Mouse (Mus musculus) adrenal gland, postnatal 14 days (tissue): ENCODE data around the gene Gimap5. TPM values are rescaled to one million over a fixed set of nuclear protein-coding genes. Genes with fewer than 3 reads are reported as not detected.
A peak's percentile ranks its signal among the peaks of the same experiment; 100 is the strongest.

Source experiments
- DNase-seq: peaks from one replicate; pipeline ENCODE4 v3.0.0; 2021; ENCODE audit warnings: mixed read lengths
- total RNA-seq: library from RNA; stranded (reverse); gene quantifications from 2 replicates; pipeline ENCODE4 v1.2.3, GENCODE M21; 2021

Gimap5 gene
- total RNA-seq, 1 experiment from 2014 or later: 11.0 TPM

DNA sequence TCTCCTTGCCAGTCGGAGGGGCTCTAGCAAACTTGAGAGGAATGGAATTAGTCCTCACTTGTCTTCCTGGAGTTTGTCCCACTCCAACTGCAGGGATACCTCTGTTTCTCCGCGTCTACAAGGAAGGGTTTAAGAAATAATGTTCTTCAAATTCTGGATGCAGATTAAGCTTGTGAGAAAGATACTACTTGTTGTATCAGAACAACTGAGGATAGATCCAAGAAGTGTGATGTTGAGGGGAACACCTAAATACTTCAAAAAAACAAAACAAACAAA is 6.3 kb upstream of the Gimap5 start:
- no peak for DNase-seq

DNA sequence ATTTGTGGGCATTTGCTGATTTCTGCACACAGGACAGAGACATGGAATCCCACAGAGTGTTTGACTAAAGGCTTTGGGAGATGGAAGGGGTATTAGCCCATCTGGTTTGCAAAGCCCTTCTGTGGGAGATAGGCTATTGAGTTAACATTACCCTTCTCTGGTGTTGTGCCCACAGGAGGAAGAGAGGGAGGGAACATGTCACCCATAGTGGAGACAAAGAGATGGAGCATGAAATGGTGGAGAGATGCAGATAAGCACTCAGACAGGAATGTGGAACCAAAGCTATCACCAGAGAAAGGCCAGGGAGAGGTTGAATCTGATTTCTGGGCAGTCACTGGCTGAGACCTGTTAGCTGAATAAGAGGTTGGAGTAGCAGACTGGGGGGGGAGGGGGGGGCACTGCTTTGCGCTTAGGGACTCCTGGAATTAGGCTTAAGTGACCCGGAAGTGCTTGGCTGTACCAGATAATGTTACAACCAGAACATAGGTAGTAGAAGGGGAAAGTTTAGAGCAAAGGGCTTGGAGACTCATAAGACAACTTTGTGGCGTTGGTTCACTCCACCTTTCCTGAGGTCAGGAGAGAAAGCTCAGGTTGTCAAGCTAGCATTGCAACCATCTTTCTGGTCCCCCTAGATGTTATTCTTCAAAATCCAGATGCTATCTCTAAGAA is 5.4 kb upstream of the Gimap5 start:
- no peak for DNase-seq

DNA sequence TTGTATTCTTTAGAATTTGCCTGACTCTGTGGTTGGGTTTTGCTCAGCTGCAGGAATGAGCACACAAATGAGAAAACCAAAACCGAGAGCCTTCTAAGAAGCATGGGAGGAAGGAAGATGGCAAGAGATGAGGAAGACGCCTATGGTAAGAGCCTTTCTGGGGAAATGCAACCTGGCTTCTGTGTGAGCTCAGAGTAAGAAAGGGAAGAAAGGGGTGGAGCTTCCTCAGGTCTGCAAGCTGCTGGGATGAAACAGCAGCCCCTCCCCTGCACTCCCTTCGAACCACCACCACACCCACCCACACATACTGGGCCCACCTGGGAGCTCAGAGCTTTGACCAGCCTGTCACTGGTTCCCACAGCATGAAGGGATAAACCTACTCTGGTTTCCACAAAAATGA is 4.7 kb upstream of the Gimap5 start:
- DNase-seq: no peak

DNA sequence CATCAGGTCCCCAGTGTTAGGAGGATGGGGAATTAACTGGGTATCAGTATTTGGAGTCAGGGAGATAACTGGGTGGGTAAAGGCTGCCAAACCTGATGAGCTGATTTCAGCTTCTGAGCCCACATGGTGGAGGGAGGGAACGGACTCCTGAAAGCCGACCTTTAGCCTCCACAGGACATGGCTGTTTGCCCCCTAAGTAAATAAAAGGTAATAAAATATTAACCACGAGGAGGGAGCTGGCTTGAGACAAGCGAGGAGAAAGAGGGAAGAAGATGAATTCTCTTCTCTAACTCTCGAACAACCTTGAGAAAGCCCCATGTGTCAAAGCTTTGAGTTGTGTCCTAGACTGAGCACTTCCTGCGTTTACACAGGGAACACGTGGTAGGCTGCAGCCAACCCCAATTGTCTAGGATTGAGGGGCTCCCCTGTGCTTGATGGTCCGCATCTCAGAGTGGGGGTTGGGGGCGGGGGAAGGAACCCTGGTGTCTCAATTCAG is 4.2 kb upstream of the Gimap5 start:
- DNase-seq: no peak

DNA sequence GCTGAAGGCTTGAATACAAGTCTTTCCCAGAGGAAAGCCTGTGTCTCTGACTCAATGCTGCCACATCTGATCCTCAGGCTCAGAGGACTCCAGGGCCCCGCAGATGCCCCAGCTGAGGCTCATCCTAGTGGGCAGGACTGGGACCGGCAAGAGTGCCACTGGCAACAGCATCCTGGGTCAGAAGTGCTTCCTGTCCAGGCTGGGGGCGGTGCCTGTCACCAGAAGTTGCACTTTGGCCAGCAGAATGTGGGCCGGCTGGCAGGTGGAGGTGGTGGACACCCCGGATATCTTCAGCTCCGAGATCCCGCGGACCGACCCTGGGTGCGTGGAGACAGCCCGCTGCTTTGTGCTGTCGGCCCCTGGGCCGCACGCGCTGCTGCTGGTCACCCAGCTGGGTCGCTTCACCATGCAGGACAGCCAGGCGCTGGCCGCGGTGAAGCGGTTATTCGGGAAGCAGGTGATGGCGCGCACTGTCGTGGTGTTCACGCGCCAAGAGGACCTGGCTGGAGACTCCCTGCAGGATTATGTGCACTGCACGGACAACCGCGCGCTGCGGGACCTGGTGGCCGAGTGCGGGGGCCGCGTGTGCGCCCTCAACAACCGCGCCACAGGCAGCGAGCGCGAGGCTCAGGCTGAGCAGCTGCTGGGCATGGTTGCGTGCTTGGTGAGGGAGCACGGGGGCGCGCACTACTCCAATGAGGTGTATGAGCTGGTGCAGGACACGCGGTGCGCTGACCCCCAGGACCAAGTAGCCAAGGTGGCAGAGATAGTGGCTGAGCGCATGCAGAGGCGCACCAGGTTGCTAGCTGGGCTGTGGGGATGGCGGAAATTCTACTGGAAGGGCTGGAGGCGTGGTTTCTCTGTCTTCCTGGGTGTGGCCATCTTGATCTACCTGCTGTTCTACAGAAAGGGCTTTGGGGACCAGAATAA is 3.3 kb upstream of the Gimap5 start:
- DNase-seq: peak; percentile 48

DNA sequence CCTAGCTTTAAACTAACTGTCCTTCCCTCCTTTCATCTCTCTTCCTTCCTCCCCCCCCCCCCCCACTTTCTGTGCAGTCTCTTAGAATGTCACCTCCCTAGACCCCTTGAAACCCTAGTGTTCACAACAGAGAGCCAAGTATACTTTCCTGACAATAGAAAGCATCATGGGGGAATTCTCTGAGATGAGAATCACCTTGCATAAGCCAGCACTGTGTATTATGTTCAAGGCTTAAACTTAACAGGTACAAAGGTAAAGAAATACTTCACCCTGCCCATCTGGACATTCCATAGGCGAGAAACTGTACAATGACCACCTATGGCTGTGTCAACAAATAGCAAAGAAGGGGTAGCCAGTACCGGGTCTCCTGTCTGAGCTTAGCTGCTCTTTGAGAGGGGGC is 507 bp upstream of the Gimap5 start:
- no peak for DNase-seq

DNA sequence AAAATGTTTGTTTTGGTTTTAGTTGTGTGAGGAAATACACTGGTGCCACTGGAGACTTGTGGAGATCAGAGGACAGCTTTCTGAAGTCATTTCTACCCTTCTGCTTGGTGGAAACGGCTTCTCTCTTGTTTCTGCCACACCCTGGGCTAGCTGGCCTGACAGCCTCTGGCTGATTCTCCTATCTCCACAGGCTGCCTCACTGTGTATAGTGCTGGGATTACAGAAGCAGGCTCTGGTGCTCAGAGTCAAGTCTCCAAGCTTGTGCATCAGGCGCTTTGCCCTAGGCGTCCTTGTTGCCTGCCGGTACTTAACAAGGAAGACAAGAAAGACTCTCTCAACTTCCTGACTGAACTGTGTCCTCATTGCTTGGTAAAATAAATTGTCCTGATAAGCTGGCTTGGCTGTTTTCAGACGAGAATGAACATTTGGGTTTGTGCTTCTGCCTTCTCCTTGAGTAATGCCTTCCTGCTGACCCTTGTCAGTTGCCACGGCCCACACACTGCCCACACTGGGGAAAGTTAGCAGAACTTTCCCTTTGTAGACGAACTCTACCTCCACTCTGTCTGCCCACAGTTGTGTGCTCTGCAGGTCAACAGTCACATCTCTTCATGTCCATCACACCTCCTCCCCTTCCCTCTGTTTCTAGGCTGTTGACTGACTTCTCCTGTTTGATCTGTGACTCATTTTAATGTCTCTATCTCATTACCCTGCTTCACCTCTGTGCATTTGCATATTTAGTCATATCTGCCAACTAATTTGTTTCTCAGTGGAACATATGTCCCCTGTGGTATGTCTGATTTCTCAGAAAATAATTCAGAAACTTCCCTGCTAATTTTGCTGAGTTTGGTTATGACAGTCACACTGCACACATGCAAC is 1.3 kb downstream of the Gimap5 start:
- DNase-seq: peak; percentile 31

DNA sequence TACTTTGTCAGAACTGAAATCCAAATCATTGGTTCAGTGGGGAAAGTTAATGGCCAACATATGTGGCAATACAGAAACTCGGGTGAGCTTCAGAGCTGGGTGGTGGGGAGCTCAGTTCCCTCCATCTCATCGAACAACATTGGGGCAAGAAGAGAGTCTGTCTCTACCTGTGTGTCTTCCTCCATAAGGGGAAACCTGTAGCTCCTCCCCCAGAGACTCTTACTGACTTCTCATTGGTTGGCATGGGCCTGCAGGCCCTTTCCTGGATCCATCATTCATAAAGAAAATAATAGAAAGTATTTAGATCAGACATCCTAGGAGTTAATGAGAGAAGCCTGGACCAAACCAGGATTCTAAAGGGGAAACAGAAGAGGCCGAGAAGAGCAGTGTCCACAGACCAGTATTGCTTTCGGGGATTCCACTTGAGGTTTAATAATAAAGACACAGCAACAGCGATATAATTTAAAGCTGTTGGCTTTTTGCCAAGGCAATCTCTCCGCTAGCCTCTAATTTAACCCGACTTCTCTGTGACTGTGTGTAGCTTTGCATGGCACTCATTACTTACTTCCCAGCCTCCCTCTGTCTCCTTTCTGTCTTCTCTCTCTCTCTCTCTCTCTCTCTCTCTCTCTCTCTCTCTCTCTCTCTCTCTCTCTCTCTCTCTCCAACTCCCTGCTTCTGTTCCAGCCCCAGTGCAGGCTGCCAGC is 17.7 kb downstream of the Gimap5 start:
- no peak for DNase-seq

DNA sequence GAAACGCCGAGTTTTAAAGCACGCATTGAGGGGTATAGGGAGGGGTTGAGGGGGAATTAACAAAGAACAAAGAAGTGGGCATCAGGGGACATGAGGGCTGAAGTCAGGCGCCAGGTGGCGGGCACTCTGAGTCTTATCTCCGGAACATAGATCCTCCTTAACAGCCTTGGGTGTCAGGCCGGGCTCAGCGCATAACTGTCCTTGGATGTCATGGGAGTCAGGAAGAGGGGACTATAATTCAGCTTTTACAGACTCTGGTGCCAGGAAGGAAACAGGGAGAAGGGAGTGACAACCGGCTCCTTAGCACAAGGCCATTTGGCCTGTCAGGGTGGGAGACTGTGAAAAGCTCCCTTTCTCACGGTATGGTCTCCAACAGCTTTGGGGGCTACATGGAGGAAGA is 18.5 kb downstream of the Gimap5 start:
- DNase-seq: peak; percentile 33

DNA sequence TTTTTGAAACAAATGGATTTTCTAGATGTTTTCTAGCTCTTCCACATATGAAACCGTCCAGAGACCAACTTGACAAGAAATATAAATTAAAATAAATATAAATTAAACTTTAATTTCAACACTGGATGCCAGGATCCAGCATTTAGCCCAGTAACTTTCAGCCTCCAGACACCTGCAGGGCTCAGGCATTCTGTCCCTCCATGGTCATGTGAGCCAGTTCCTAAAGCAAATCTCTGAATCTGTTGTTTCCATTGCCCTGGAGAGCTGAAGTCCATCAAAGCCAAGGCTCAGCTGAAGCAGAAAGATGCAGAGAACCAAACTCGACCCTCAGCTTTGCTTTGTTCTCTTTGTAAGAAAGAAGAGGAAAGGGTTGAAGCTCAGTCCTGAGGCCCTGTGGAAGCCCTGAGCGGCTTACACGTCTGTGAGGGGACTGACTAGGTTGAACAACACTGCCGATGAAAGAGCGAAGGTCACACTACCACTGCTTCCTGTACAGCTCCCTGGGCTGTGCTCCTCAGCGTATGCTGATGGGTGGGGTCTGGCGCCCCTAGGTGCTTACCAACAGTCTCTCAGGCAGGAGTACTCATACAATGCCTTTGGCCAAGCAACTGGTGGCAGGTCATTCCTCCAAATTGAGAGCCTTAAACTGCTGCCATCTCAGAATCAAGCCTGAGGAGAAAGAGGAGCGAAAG is 22.3 kb downstream of the Gimap5 start:
- no peak for DNase-seq

DNA sequence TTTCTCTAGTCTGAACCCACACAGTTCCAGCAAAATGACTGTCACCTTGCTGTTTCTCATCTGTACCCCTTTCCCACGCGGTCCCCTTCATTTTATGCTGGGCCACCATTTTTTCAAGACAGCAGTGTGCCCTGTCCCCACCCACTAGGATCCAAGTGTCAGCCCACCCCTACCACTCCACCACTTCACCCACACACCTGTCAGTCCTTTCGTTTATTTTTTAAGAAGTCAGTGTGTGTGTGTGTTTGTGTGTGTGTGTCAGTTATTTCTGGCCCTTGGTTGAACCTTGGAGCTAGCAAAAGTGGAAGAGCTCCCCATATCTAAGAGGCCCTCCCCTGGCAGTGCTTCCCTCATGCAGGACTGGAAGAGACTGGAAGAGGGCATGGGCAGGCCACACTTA is 22.9 kb downstream of the Gimap5 start:
- DNase-seq: no peak

DNA sequence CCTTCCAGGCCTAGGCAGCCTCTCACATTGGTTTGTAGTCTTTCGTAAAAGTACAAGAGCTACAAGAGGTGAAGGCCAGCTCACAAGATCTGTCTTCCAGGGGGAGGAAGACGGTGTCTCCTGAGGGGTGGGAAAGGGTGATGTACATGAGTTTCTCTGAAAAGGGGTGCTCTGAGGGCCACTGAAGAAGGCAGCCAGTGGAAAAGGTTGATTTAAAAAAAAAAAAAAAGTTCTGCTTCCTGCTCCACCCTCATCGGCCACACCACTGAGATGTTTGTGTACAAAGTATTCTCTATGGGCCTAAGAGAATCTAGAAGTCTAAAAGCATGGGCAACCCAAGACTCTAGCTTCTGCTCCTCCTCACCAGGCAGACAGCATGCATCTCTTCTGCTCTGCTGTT is 24.7 kb downstream of the Gimap5 start, which contains the start of gene Gimap3:
Gene Gimap3, minus strand, starts transcription at position 156 of the 400 bp plus-strand sequence.
- no peak for DNase-seq

DNA sequence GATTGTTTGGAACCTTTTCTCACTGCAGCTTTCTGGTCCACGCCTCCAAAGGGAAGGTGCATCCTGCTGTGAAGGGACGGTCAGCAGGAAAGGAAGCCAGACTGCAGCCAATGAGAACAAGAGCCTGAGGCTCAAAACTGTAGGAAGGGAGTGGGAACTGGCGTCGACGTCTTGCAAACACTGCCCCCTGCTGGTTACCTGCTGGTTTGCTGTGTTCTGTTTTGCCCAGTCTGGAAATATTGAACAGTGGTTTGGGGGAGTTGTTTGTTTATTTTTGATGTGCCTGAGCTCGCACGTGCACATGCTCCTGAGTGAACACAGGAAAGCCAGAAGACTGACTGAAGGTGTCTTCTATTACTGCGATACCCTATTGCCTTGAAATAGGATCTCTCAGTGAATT is 26.0 kb downstream of the Gimap5 start:
- peak; percentile 90 for DNase-seq

DNA sequence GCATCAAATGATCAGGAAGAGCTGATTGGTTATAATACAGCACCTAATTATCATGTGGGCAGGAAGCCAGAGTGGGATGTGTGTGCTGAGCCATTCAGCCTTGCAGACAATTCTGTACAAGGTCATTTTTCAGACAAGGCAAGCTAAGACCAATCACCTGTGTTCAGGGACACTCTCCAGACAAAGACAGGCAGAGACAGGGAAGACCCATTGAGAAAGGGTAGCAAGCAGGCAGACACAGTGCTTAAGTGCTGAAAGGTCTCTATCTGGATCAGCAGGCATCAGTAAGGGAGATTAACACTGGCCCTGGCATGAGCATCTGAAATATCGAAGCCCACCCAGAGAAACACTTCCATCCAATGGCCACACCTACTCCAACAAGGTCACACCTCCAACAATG is 38.4 kb downstream of the Gimap5 start:
- no peak for DNase-seq

DNA sequence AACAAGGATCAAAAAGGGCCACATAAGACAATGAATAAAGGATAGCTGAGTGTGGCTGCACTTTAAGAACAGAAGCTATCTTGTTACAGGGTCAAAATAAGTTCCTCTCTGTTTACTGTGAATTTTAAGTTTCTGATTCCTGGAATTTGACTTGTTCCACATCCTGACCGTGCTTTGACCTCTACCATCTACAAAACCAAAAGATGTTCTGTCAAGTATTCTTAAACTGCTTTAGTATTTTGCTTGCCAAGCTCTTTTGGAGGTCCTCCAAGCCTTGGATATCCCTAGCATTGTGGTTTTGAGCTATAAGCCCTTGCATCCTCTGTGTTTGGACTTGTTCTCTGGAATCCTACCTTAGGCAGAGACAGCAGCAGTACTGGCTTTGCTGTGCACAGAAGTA is 39.2 kb downstream of the Gimap5 start:
- DNase-seq: peak; percentile 57

DNA sequence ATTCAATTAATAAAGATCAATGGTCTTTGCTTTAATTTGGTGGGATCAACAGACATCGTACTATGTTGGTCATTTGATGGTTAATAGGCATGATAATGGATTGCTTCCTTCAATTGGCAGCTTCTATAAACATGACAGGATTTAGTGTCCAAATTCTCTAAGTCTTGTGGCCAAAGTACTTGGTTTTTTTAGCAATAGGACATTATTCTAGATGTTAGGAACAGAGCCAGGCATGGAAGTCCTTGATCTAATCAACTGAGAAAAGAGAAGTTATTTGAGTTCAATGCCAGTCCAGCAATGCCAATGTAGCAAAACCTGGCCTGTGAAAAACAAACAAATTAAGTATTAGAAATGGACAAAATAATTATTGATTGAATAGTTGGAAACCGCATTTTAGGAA is 39.6 kb downstream of the Gimap5 start:
- no peak for DNase-seq

DNA sequence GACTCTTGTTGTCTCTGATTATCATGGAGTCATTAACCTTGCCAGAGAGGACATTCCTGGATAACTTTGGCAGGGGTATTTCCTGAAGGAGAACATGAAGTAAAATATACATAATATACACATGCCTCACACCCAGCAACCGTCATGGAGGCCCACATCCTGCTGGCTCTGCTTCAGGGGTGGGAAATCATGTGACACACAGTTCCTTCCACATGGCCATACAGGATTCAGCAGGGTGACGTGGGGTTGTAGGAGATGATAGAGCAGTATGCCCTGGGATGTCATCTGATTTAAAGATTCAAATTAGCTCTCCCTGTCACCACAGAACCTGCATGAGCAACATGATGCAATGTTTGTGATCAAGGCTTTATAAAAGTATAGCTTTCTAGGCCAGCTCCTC is 41.9 kb downstream of the Gimap5 start:
- DNase-seq: no peak

DNA sequence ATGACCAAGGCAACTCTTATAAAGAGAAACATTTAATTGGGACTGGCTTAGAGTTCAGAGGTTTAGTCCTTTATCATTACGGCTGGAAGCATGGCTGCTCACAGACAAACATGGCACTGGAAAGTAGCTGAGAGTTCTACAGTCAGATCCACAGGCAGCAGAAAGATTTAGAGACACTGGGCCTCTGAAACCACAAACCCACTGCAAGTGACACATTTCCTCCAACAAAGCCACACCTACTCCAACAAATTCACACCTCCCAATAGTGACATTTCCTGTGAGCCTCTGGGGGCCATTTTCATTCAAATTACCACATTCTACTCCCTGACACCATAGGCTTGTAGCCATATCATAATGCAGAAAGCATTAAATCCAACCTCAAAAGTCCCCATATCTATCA is 55.9 kb downstream of the Gimap5 start:
- no peak for DNase-seq

DNA sequence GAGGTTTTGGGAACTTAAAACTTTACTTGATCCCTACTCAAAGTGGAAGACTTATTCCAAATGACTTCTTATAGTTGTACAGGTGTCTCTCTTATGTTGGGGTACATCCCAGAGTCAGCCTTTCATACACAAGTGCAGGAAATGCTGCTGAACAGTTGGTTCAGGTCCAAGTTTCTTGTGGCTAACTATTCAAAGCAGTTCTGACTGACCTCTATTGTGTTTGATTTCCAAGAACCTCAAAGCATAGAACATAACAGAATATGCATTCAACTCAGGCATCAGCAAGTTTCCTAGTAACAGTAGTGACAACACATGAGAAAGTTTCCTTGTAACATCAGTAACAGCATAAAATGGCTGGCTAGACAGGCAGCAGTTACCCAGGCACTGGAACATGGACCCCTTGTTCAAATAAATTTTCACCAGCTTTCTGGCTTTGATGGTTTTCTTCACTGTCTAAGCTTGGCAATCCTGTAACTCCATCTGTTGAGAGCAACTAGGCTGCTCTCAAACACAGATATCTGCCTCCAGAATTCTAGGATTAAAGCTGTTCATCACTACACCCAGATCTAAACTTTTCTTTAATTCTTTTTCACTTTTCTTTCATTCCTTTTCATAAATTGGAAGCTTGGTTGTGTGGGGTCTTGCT is 57.5 kb downstream of the Gimap5 start:
- DNase-seq: no peak
